Mouse (Mus musculus): ENCODE measurements around the gene Srarp.
A peak's percentile ranks its signal among the peaks of the same experiment; 100 is the strongest.

Gene Srarp

DNA sequence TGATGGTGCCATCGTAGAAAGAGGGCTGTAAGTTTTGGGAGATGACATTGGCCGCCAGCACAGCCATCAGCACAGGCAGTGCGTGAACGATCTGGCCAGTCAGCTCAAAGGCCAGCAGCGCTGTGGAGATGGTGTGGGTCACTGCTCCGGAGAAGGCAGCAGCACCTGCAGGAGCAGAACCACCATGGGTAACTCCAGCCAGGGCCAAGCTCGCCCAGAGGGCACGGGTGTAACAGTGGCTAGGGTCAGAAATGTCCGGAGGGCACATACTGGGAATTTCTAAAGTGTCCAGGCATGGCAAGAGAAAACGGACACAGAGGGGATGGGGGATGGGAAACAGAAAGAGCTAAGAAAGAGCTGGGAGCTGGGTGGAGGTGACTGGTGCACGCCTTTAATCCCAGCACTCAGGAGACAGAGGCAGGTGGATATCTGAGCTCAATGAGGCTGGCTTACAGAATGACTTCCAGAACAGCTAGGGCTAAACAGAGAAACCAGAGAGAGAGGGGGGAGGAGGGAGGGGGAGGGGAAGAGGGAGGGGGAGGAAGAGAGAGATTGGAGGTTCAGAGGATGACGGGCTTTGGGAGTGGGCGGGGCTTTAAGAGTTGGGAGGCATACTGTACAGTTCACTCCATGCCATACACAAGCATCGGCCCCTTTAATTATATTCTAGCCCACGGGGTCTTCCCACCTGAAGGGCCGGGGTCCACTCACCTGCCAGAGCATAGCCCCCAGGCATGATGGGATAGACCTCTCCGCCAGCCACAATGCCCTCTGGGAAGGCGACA is 46.3 kb downstream of the Srarp start:
- no peak for DNase-seq (ENCODE audit: extremely low read depth, low read depth)

GRCm38 (mm10) chr4:141387933-141388332 is 48.0 kb downstream of the Srarp start:
- no peak for DNase-seq (ENCODE audit: extremely low read depth, low read depth)

- peak; percentile 62 for DNase-seq (ENCODE audit: extremely low read depth, low read depth)
Observed at GRCm38 (mm10) chr4:141387093-141387784, 48.7 kb downstream of the Srarp start.

DNA sequence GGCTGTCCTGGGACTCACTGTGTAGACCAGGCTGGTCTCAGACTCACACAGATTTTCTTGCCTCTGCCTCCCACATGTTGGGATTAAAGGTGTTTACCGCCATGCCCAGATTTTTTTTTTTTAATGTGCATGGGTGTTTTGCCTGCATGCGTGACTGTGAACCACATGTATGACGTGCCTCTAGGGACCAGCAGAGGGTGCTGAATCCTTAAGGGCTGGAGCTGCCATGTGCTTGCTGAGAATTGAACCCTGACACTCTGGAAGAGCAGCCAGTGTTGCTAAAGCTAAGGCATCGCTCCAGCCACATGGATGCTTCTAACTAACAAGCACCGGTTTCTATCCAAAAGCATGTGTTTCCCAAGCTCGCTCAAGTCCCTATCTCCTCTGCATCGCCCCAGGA is 49.8 kb downstream of the Srarp start:
- DNase-seq (ENCODE audit: extremely low read depth, low read depth) = no peak

DNA sequence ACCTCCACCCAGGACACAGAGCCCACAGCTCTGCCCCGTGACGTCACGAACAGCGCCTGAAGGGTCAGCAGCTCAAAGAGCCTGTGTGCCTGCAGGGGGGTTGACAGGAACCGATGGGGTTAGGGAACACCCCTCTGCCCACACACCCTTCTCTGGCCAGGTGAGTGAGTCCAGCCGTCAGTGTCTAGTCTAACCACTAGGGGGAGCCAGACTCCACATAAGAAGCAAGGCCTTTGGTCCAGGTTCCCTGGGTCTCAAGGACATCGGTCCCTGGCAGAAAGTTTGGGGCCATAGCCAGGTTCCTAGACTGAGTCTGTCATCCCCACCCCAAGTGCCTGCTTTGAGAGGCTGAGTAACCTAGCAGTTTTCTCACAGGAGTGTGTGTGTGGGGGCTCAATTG is 50.6 kb downstream of the Srarp start:
- DNase-seq (ENCODE audit: extremely low read depth, low read depth) = no peak
